Mouse (Mus musculus) forebrain, embryonic 15.5 days (tissue): ENCODE measurements around the gene Fbxw21. TPM values are rescaled to one million over a fixed set of nuclear protein-coding genes. Genes with fewer than 3 reads are reported as not detected.
A peak's percentile ranks its signal among the peaks of the same experiment; 100 is the strongest.

ENCODE experiments used
- ATAC-seq: fragments of 200-750 bp; cut with Nextera tagmentation; replicated peaks from 2 replicates; pipeline ENCODE4 v1.8.0; 2017; ENCODE audit warnings: mild to moderate bottlenecking, moderate TSS enrichment, moderate library complexity
- H3K27ac ChIP-seq: fragments of 300-500 bp; sonication (generic); replicated peaks from 2 replicates; pipeline ENCODE4 v1.5.1; 2015; ENCODE audit warnings: mild to moderate bottlenecking, inconsistent platforms
- H3K27me3 ChIP-seq: fragments of 300-500 bp; sonication (generic); 2 replicates; pipeline ENCODE4 v1.6.1; 2015; ENCODE audit warnings: inconsistent platforms
- H3K36me3 ChIP-seq: fragments of 300-500 bp; sonication (generic); 2 replicates; pipeline ENCODE4 v1.6.1; 2015; ENCODE audit warnings: mild to moderate bottlenecking, inconsistent platforms
- H3K4me1 ChIP-seq: fragments of 300-500 bp; sonication (generic); 2 replicates; pipeline ENCODE4 v1.6.1; 2015; ENCODE audit warnings: inconsistent platforms
- H3K4me2 ChIP-seq: fragments of 300-500 bp; sonication (generic); replicated peaks from 2 replicates; pipeline ENCODE4 v1.6.1; 2015; ENCODE audit warnings: mild to moderate bottlenecking, inconsistent platforms
- H3K4me3 ChIP-seq: fragments of 300-500 bp; sonication (generic); 2 replicates; pipeline ENCODE4 v1.5.1; 2015; ENCODE audit warnings: mild to moderate bottlenecking, inconsistent platforms
- H3K9ac ChIP-seq: fragments of 300-500 bp; sonication (generic); replicated peaks from 2 replicates; pipeline ENCODE4 v1.6.1; 2015; ENCODE audit warnings: mild to moderate bottlenecking, inconsistent platforms
- H3K9me3 ChIP-seq: fragments of 300-500 bp; sonication (generic); 2 replicates; pipeline ENCODE4 v1.6.1; 2016; ENCODE audit warnings: inconsistent platforms
- WGBS: fragments of 180-500 bp; shearing (Covaris S2); methylation state at CpG from one replicate; pipeline ENCODE4 v1.1.7; 2015; ENCODE audit warnings: mixed read lengths; 5-methylcytosine and 5-hydroxymethylcytosine counted together
- polyA plus RNA-seq: library from polyadenylated mRNA; unstranded; fragments of >200 nt; fragmentation: Nextera tagmentation; extraction: Ambion mirVana; gene quantifications from 2 replicates; pipeline ENCODE4 v1.2.1, GENCODE M21; 2015

Fbxw21 gene
- polyA plus RNA-seq, 1 experiment from 2014 or later, result not detected

DNA sequence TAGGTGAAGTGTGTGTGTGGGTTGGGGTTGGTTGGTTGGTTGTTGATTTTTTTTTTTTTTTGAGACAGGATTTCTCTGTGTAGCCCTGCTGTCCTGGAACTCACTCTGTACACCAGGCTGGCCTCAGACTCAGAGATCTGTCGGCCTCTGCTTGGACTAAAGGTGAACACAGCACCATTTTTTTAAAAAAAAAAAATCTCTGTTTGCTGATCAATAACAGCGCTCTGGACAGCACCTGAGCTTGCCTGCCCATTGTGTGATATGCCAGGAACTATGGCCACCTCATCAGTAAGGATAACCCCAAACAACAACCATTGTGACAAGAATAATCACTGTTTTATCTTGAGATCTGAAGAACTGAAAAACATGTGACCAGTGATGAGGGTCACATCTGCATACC, 36.8 kb downstream of the Fbxw21 start:
- Histone ChIP-seq H3K27ac (no peak overlapping the region), H3K4me3 (no peak overlapping the region), H3K36me3 (no peaks in the 10 kb centered on the region), H3K9ac (no peak overlapping the region), H3K4me1 (peaks cover 5% of the 10 kb centered on the region; the same call in 1 of the 2 replicates), H3K27me3 (no peaks in the 10 kb centered on the region), H3K4me2 (no peak overlapping the region), H3K9me3 (no peaks in the 10 kb centered on the region)
- 89% methylated on average over 2 of the region's 2 CpGs for WGBS
- no peak for ATAC-seq

DNA sequence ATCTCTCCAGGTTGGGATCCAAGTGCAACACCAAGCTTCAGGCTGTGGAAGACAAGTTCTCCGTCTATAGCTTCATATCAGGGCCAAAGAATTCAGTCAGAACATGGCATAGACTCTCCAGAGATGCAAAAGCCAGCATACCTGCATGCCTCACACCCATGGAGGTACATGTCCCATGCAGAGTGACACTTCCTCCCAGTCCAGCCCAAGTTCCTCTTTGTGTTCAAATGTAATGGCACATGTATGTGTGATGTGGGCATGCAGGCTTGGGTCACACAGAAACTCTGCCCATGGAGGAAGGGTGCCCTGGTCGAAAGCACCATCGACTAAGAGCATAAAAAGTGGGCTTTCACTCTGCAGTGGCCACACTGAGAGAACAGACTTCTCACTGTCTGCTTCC, 37.7 kb downstream of the Fbxw21 start:
- H3K4me1 ChIP-seq, result peaks cover 5% of the 10 kb centered on the region; the same call in 1 of the 2 replicates
- H3K27ac ChIP-seq, result no peak overlapping the region
- peaks cover 7% of the 10 kb centered on the region; the same call in 1 of the 2 replicates for H3K36me3 ChIP-seq
- no peak overlapping the region for H3K4me2 ChIP-seq
- WGBS, result 93% methylated on average over 3 of the region's 3 CpGs
- ATAC-seq, result no peak
- H3K27me3 ChIP-seq, result no peaks in the 10 kb centered on the region
- no peak overlapping the region for H3K4me3 ChIP-seq
- no peaks in the 10 kb centered on the region for H3K9me3 ChIP-seq
- no peak overlapping the region for H3K9ac ChIP-seq

DNA sequence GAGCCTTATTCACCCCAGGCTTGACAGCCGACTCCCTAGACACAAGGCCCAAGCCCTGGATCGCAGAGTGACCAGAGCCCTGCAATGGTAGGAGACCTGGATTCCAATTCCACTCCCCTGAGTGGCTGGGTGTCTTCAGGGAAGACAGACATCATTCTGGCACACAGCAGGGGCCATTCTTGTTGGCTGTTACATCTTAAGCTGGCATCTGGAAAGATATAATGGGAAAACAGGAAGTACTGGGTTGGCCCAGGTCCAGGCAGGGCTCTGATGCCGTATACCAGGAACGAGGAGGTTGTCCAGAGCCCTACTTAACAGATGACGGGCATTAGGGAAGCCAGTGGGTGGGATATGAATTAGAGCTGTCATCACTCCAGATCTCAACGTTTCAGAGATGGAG, 38.6 kb downstream of the Fbxw21 start:
- Histone ChIP-seq H3K4me1 (peaks cover 5% of the 10 kb centered on the region; the same call in 1 of the 2 replicates), H3K9me3 (no peaks in the 10 kb centered on the region), H3K36me3 (peaks cover 16% of the 10 kb centered on the region; the same call in 1 of the 2 replicates), H3K9ac (no peak overlapping the region), H3K27me3 (no peaks in the 10 kb centered on the region), H3K4me2 (no peak overlapping the region), H3K4me3 (no peak overlapping the region), H3K27ac (no peak overlapping the region)
- ATAC-seq, result peak; percentile 32; the same call in 1 of the 2 replicates
- 52% methylated on average over 6 of the region's 6 CpGs for WGBS

DNA sequence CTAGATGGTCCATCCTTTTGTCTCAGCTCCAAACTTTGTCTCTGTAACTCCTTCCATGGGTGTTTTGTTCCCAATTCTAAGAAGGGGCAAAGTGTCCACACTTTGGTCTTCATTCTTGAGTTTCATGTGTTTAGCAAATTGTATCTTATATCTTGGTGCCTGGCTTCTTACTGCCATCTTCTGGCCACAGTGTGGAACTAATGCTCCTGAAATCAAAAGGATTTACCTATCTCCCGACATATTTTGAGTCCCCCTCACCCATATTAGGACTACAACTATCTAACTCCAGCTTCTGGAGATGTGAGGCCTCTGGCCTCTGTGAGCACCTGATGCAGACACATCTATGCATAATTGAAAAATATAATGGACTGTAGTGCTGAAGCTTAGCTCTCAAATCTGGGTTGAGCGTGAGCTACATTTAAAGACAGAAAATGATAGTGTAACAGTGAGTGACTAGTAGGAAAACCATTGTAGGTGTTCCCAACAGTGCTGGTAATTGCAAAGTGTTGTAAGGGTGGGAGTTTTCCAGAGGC, 39.2 kb downstream of the Fbxw21 start:
- H3K9me3 ChIP-seq, result no peaks in the 10 kb centered on the region
- peak; percentile 44; the same call in 1 of the 2 replicates for ATAC-seq
- 48% methylated on average over 2 of the region's 2 CpGs for WGBS
- H3K27me3 ChIP-seq, result no peaks in the 10 kb centered on the region
- no peak overlapping the region for H3K9ac ChIP-seq
- H3K4me3 ChIP-seq, result no peak overlapping the region
- H3K27ac ChIP-seq, result no peak overlapping the region
- H3K4me1 ChIP-seq, result peaks cover 5% of the 10 kb centered on the region; the same call in 1 of the 2 replicates
- H3K4me2 ChIP-seq, result no peak overlapping the region
- peaks cover 23% of the 10 kb centered on the region for H3K36me3 ChIP-seq

DNA sequence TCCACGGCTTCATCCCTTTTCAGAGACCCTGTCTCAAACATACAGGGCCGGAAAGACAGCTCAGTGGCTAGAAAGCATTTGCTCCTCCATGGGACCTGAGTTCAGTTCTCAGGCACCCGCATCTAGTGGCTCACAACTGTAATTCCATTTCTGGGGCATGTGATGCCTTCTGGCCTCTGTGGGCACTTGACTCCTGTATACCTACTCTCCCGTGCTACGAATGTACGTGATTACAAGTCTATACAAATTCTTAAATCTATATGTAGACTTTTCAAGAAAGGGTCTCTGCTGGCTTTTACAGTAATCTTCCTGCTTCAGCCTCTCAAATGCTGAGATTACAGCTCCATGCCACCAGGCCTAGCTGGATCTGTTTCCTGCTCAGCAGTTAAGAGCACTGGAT, 40.9 kb downstream of the Fbxw21 start:
- WGBS, result 90% methylated on average over 6 of the region's 6 CpGs
- no peak for ATAC-seq
- Histone ChIP-seq H3K27ac (no peak overlapping the region), H3K4me3 (no peak overlapping the region), H3K4me2 (no peak overlapping the region), H3K9me3 (no peaks in the 10 kb centered on the region), H3K36me3 (peaks cover 40% of the 10 kb centered on the region), H3K4me1 (peaks cover 5% of the 10 kb centered on the region; the same call in 1 of the 2 replicates), H3K27me3 (no peaks in the 10 kb centered on the region), H3K9ac (no peak overlapping the region)

DNA sequence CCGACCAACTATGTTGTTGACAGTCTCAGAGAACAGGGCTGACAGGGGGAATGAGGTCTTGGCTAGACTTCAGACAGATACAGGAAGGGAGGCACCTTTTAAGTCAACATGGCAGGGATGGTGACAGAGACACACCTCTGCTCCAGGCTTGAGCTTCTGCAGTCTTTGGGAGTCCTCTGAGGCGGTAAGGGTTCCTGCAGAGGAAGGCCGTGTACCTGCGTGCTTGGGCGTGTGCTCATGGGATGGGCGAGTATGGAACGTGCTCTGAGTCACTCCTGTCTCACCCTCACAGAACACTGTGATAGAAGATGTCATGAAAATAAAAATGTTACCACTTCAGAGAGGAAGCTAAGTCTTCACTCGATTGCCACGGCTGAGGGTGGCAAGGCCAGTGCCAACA, 42.3 kb downstream of the Fbxw21 start:
- Histone ChIP-seq H3K9ac (no peak overlapping the region), H3K27me3 (no peaks in the 10 kb centered on the region), H3K4me3 (no peak overlapping the region), H3K36me3 (peaks cover 53% of the 10 kb centered on the region), H3K9me3 (no peaks in the 10 kb centered on the region), H3K4me1 (peaks cover 5% of the 10 kb centered on the region; the same call in 1 of the 2 replicates), H3K4me2 (no peak overlapping the region), H3K27ac (no peak overlapping the region)
- WGBS, result 91% methylated on average over 9 of the region's 9 CpGs
- ATAC-seq, result no peak

DNA sequence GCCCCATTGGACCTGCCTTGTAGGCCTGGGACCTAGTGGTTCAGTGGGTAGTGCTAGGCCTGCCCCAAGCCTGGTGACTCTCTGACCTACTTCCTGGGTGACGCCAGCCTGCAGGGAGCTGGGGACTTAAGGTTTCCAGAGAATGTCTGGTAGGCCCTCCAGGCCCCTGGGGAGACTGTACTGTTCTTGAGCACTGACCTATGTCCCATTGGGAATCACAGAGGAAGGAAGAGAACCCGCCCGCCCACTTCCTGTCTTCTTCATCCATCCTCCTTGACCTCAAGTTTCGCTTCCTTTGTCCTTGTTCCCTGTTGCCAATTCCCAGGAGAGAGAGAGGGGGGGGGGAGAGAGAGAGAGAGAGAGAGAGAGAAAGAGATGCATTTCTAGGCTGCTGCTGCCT, 43.7 kb downstream of the Fbxw21 start:
- Histone ChIP-seq H3K9me3 (no peaks in the 10 kb centered on the region), H3K9ac (no peak overlapping the region), H3K4me2 (no peak overlapping the region), H3K4me1 (0 out of 2 replicates have a peak, but pooled peaks cover under 1% of the 10 kb centered on the region), H3K36me3 (peaks cover 68% of the 10 kb centered on the region), H3K4me3 (no peak overlapping the region), H3K27ac (no peak overlapping the region), H3K27me3 (no peaks in the 10 kb centered on the region)
- ATAC-seq, result no peak
- 92% methylated on average over 4 of the region's 4 CpGs for WGBS

DNA sequence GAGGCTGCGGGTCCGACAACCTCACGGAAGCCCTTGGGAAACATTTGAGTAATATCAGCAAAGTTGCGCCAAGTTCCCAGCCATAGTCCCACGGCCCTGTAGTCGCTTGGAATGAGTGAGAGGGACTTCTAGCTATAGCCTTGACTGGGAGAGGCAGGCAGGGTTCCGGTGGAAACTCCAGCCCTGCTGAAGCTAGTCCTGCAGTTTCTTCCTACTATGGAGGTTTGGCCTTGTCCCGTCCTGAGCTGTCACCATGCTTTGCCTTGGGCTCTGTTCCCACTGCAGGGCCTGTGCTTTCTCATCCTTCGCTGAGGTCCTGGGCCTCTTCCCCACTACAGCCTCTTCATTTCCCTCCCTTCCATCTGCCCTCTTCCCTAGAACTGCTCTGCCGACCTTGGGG, 45.6 kb downstream of the Fbxw21 start:
- no peak for ATAC-seq
- Histone ChIP-seq H3K4me2 (no peak overlapping the region), H3K4me3 (no peak overlapping the region), H3K27me3 (no peaks in the 10 kb centered on the region), H3K4me1 (no peaks in the 10 kb centered on the region), H3K9me3 (no peaks in the 10 kb centered on the region), H3K36me3 (peaks cover 87% of the 10 kb centered on the region), H3K27ac (no peak overlapping the region), H3K9ac (no peak overlapping the region)
- WGBS, result 93% methylated on average over 10 of the region's 10 CpGs

DNA sequence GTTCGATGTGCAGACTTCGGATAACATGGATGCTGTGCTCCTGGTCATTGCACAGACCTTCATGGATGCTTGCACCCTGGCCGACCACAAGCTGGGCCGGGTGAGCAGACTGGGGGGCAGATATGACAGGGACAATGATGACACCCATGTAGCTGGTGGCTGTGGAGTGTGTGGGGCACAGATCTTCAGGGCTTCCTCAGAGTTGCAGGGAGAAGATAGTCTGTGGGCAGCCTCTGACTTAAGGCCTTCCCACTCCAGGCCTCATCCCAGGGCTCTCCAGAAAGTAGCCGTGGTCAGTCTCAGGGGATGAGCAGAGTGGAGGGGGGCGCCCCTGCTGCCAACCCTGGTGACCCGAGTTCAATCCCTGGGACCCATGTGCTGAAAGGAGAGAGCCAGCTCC, 47.0 kb downstream of the Fbxw21 start:
- Histone ChIP-seq H3K4me3 (no peak overlapping the region), H3K9ac (no peak overlapping the region), H3K27ac (no peak overlapping the region), H3K4me2 (no peak overlapping the region), H3K27me3 (no peaks in the 10 kb centered on the region), H3K36me3 (peaks cover 100% of the 10 kb centered on the region), H3K9me3 (no peaks in the 10 kb centered on the region), H3K4me1 (no peaks in the 10 kb centered on the region)
- 93% methylated on average over 7 of the region's 7 CpGs for WGBS
- no peak for ATAC-seq

DNA sequence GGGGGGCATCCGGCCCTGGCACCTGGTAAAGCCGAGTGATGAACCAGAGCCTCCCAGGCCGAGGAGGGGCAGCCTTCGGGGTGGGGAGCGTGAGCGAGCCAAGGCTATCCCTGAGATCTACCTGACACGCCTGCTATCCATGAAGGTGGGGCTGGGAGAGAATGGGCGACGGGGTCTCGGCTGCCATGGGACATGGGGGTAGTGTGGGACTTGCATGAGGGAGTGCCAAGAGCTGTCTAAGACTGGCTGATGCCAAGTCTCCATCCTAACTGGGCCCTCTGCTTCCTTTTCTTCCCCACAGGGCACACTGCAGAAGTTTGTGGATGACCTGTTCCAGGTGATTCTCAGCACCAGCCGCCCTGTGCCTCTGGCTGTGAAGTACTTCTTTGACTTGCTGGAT, 47.6 kb downstream of the Fbxw21 start:
- Histone ChIP-seq H3K4me3 (no peak overlapping the region), H3K9me3 (no peaks in the 10 kb centered on the region), H3K4me2 (no peak overlapping the region), H3K4me1 (no peaks in the 10 kb centered on the region), H3K36me3 (peaks cover 100% of the 10 kb centered on the region), H3K9ac (no peak overlapping the region), H3K27me3 (no peaks in the 10 kb centered on the region), H3K27ac (no peak overlapping the region)
- WGBS, result 93% methylated on average over 11 of the region's 11 CpGs
- ATAC-seq, result no peak

DNA sequence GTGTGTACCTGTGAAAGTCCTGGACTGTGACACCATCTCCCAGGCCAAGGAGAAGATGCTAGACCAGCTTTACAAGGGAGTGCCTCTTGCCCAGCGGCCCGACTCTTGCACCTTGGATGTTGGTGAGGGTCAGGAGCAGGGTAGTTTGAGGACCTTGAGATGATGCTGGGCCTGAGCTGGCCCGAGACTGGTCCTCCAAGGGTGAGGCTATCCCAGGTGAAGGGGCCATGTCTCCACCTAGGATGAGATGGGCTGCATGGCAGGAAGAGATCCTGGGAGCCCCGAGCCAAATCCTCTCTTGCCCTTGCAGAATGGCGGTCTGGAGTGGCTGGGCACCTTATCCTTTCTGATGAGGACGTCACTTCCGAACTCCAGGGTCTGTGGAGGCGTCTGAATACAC, 48.5 kb downstream of the Fbxw21 start:
- no peak overlapping the region for H3K27ac ChIP-seq
- no peak for ATAC-seq
- WGBS, result 91% methylated on average over 8 of the region's 8 CpGs

DNA sequence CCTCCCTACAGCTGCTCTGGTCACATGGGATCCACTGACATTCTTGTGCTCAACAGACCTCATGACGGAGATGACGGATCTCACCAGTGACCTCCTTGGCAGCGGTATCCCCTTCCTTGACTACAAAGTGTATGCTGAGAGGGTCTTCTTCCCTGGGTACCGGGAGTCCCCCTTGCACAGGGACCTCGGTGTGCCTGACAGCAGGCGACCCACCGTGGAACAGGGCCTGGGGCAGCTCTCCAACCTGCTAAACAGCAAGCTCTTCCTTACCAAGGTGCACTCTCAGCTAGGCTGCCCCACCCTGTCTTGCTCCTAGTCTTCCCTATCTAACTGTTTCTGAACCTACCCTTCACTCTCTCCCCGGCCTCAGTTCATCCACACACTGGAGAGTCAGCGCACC, 50.2 kb downstream of the Fbxw21 start:
- no peak overlapping the region for H3K27ac ChIP-seq
- WGBS, result 93% methylated on average over 9 of the region's 9 CpGs
- no peaks in the 10 kb centered on the region for H3K9me3 ChIP-seq
- no peak overlapping the region for H3K4me3 ChIP-seq
- H3K4me2 ChIP-seq, result no peak overlapping the region
- H3K4me1 ChIP-seq, result no peaks in the 10 kb centered on the region
- peaks cover 97% of the 10 kb centered on the region for H3K36me3 ChIP-seq
- H3K9ac ChIP-seq, result no peak overlapping the region
- no peak for ATAC-seq
- H3K27me3 ChIP-seq, result no peaks in the 10 kb centered on the region

More for the DNA sequence above, 48.5 kb downstream of the Fbxw21 start:
- Histone ChIP-seq H3K27me3 (no peaks in the 10 kb centered on the region), H3K9me3 (no peaks in the 10 kb centered on the region), H3K4me2 (no peak overlapping the region), H3K9ac (no peak overlapping the region), H3K4me1 (no peaks in the 10 kb centered on the region), H3K4me3 (no peak overlapping the region), H3K36me3 (peaks cover 100% of the 10 kb centered on the region)

DNA sequence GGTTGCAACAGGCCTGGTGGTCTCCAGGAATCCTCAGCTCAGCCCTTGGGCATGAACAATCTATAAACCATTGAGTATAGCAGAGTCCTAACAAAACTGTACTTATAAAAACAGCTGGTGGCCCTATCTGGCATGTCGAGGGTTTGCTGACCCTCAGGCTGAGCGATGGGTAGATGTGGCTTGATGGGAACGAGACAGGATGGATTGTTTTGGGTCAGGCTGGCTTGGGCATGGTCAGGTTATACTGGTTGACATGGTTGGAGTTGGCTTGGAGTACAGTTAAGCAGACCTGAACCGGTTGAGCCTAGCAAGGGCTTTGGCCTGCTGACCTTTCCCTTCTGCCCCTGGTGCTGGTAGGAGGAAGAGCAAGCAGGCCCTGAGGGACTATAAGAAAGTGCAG, 50.7 kb downstream of the Fbxw21 start:
- Histone ChIP-seq H3K4me2 (no peak overlapping the region), H3K9ac (no peak overlapping the region), H3K9me3 (no peaks in the 10 kb centered on the region), H3K27ac (no peak overlapping the region), H3K36me3 (peaks cover 97% of the 10 kb centered on the region), H3K4me3 (no peak overlapping the region), H3K4me1 (no peaks in the 10 kb centered on the region), H3K27me3 (no peaks in the 10 kb centered on the region)
- ATAC-seq, result no peak
- WGBS, result 90% methylated on average over 4 of the region's 4 CpGs
